Mouse (Mus musculus) CD4-positive, CD25-positive, alpha-beta regulatory T cell (primary cell): ENCODE data around the gene Usp37. TPM values are rescaled to one million over a fixed set of nuclear protein-coding genes. Genes with fewer than 3 reads are reported as not detected.

Experiments used
- polyA plus RNA-seq: library from polyadenylated mRNA; unstranded; fragments of 100-300 nt; shearing (Covaris generic); gene quantifications from one replicate; pipeline ENCODE4 v1.2.1, GENCODE M21; 2017

Usp37 gene
- polyA plus RNA-seq = 14.4 TPM

DNA sequence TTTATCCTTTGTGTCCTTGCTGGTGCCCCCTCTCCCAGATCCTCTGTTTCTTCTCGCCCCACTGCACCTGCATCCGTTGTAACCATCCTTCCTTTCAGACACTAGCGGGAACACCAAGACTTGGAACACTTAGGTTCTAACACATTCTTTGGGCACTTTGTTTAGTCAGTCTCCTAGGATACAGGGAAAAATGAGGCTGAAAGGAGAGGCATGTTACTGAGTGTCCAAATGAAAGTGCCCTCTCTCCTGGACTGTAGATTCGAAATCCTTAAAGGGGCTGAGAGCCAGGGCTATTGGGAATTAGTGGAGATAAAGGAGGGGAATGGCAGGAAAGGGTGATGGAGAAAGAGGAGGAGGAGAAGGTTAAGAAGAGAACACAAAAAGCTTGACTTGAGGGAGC is at the start of gene Usp37:
Gene Usp37 (minus strand): TSS at position 101 of the 400 bp plus-strand sequence.

DNA sequence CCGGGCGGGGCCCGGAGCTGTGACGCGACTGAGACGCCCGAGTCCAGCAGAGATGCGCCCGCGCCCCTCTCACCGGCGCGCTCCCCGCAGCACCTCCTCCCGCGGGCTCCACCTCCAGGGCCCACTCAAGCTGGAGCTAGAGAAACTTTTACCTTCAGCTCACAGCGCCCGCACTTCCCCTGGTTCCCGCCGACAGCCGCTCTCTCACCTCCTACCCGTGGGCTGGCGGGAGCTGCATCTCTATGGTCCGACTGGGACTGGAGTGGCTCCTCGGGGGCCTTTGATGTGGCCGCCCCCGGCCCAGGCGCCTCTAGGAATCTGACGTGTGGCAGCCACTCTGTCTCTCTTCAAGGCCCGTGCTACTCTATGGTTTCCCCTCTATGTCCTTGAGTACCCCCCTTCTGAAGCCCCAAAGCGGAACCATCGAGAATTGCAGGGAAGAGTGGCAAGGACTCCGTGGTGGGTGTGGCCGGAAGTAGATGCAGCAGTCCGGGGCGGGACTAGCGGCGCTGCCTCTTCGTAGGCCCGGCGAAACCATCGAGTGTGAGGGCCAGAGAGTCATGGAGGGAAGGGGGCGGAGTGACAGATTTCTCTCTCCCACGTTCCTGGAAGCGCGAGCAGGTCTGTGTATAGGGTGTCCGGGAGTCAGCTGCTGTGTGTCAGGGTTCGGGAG is 43.8 kb upstream of the Usp37 start, which contains the start of the genes Zfp142 and Bcs1l:
Gene Zfp142 (minus strand): TSS at position 474 of the 673 bp plus-strand sequence.
Gene Bcs1l (plus strand): TSS at position 517 of the 673 bp plus-strand sequence.

DNA sequence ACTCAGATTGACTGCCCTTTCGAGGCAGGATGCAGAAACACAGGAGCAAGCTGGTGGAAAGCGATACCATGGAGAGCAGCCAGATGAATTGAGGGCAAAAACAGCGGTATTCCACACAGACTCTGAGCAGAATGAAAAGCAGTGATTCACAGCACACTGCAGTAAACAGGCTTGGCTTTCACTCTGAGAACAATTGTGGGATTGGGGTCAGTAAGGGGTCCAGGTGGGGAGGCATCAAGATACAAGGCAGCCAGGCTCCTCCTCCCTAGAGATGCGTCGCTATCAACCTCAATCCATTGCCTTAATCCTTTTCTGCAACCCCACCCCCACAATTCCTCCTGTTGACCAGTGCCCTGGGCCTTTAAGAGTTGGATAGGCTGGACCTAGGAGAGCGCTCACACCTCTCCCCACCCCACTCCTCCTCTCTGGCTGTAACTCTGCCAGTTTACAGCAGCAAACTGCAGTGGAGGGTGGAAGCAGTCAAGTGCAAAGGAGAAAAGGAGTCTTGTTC is 1.6 kb downstream of the Usp37 start, which contains the start of gene Plcd4:
Gene Plcd4 (plus strand): TSS at position 438 of the 511 bp plus-strand sequence.

DNA sequence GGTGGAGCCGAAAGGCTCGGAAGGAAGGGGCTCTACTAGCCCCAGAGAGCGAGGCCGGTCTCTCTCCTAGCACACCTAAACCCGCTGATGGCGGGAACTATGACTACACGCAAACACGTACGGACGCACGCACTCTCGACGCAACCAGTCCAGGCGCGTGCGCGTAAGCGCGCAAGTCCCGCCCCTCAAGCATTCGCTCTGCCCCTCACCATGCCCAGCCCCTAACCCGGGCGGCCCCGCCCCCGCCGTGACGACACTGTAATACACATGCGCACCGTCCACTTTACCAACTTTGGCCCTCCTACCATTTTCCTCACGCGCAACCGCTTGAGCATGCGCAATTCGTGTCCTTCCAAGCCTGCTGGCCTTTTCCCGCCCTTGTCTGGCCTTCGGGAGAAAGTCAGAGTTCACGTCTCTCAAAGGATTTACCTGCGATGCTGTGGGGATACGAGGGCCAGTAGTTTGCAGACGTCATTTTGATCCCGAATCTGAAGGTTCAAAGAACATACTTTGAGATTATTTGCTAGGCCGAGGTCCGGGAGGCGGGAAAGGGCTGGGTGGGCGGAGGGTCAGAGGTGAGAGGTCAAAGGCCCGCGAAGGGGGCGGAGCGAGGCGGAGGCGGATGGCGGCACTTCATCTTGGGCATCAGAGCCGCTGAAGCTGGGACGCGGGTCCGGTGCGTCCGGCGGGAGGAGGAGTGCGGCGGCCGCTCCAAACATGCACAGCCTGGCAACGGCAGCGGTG is 38.2 kb downstream of the Usp37 start, which contains the start of gene Cnot9:
Gene Cnot9 (plus strand): TSS at position 338 of the 744 bp plus-strand sequence.

GRCm38 (mm10) chr1:74408589-74409504 is 135.2 kb downstream of the Usp37 start, which contains the start of gene Vil1:
Gene Vil1 (plus strand): TSS chr1:74409376.

DNA sequence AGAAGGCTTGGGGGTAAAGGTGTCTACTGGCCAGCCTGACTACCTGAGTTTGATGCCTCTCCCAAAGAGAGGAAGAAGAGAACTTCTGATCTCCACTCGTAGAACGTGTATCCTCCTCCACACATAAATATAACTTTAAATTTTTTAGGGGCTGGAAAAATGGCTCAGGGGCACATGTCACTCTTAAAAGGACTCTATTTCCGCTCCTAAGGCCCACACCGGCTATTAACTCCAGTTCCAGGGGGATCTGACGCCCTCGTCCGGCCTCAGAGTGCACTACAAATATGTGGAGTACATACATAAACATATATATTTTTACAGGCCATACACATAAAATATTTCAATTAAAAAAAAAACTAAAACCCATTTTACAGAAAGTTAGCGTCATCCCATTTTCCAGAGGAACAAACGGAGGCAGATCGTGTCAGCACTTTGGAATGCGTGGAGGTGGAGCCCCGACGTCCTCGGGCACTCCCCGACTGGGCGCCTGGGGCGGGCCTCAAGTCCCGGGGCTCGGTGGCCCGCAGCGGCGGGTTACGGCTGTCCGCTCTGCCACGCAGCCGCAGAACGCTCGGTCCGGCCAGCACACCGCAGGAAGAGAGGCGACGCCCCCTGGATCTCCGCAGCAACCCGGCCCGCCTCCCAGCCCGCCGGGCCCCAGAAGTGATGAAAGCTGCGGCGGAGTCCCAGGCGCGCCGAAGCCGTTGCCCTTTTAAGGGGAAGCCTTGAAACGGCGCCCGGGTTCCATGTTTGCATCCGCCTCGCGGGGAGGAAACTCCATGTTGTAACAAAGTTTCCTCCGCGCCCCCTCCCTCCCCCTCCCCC is 152.9 kb downstream of the Usp37 start, which contains the start of gene Ctdsp1:
Gene Ctdsp1 (plus strand): TSS at position 586 of the 825 bp plus-strand sequence.

Other genes with a start within 250 kb of the Usp37 start
- 12.8 TPM for gene Tmbim1, start 238.7 kb downstream of the Usp37 start, polyA plus RNA-seq
- gene Catip, start 182.2 kb downstream of the Usp37 start, polyA plus RNA-seq = not detected
- 1.7 TPM for gene Slc11a1, start 169.1 kb downstream of the Usp37 start, polyA plus RNA-seq
- 5.1 TPM for gene Ctdsp1, start 152.8 kb downstream of the Usp37 start, polyA plus RNA-seq
- 0.17 TPM for gene Vil1, start 134.9 kb downstream of the Usp37 start, polyA plus RNA-seq
- 33.4 TPM for gene Cnot9, start 38.2 kb downstream of the Usp37 start, polyA plus RNA-seq
- 0.12 TPM for gene Plcd4, start 1.4 kb downstream of the Usp37 start, polyA plus RNA-seq
- 20.0 TPM for gene Zfp142, start 44.0 kb upstream of the Usp37 start, polyA plus RNA-seq
- 13.3 TPM for gene Bcs1l, start 44.0 kb upstream of the Usp37 start, polyA plus RNA-seq
- 27.3 TPM for gene Rnf25, start 57.1 kb upstream of the Usp37 start, polyA plus RNA-seq
- gene Stk36, start 57.2 kb upstream of the Usp37 start, polyA plus RNA-seq = not detected
- gene Ttll4, start 117.5 kb upstream of the Usp37 start, polyA plus RNA-seq = 32.5 TPM
- 0.39 TPM for gene Cyp27a1, start 169.3 kb upstream of the Usp37 start, polyA plus RNA-seq
- not detected for gene Prkag3, start 204.9 kb upstream of the Usp37 start, polyA plus RNA-seq
- not detected for gene Wnt6, start 227.6 kb upstream of the Usp37 start, polyA plus RNA-seq
- gene Wnt10a, start 247.2 kb upstream of the Usp37 start, polyA plus RNA-seq = 2.3 TPM